Mouse (Mus musculus) brain, embryonic 14.5 days (tissue): Measurements from ENCODE around the gene Clec2l.

Experiments
- CTCF ChIP-seq: fragments of 200-500 bp; IDR thresholded peaks from 2 replicates; pipeline ENCODE4 v1.5.1; 2012; ENCODE audit warnings: inconsistent platforms, mild to moderate bottlenecking, moderate library complexity, borderline replicate concordance; ENCODE audit not compliant: insufficient read depth, insufficient read length; ENCODE audit errors: extremely low read depth
- POLR2A ChIP-seq: fragments of 200-500 bp; IDR thresholded peaks from 2 replicates; pipeline ENCODE4 v1.6.1; 2012; ENCODE audit warnings: mild to moderate bottlenecking, inconsistent platforms, borderline replicate concordance; ENCODE audit not compliant: poor library complexity, insufficient read depth, insufficient read length, severe bottlenecking; ENCODE audit errors: extremely low read depth

DNA sequence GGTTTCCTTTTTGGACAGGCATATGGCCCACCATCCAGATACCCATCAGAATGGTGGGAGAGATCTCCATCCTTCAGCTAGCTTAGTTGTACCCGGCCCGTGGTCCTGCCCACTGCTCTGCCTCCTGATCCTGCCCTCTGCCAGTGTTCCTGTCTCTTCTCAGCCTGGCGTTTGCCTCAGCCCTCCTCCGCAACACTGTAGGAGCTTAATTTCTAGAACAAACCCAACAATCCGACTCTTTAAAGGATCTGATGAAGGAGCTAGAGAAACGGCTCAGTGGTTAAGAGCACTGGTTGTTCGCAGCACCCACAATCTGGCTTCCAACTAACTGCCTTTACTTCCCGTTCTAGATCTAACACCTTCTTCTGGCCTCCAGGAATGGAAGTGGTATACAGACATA is 28.4 kb upstream of the Clec2l start:
- TF ChIP-seq POLR2A (no peak), CTCF (no peak)
